Mouse (Mus musculus) cerebellum, postnatal 14 days (tissue): Measurements from ENCODE around the gene Smarcd3.

Experiments
- DNase-seq, 2 experiments: peaks; one replicate each; pipeline ENCODE4 v3.0.0; 2021; ENCODE audit warnings: mixed read lengths in 2 of 2

Smarcd3 gene

DNA sequence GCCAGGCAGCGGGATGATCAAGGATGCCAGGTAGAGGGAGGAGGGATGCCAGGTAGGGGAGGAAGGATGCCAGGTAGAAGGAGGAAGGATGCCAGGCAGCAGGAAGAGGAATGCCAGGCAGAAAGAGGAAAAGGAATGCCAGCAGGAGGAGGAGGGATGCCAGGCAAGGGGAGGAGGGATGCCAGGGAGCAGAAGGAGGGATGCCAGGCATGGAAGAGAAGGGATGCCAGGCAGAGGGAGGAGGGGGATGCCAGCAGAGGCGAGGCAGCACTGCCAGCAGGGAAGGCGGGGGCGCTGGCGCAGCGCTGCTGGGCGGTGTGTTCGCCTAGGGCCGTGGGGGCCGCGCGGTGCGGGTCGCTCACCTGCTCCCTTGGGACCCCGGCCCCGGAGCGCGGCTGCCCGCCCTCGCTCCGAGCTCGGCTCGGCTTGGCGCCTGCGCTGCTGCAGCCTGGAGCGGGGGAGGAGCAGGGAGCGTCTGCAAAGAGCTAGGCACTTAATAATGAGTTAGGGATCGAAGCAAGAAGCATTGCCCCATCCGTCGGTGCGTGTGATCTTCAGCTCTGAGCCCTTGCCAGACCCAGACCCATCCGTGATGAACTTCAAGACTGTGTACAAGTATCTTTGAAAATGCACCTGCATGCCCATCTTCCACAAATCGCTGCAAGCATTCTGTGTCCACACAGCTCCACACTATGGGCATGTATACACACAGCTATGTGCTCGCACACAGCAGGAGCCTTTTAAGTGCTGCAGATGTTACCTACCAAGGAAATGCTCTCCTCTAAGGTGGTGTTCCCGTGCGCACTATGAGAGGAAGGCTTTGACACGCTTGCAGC is at the start of gene Smarcd3:
Smarcd3 (minus strand) TSS at position 426 of the 836 bp plus-strand sequence.
- peak; percentile 97 to 98 for DNase-seq

- no peak for DNase-seq
These were observed 37.2 kb upstream of the Smarcd3 start for GRCm38 (mm10) chr5:24661457-24661856.

GRCm38 (mm10) chr5:24659708-24660423 is 35.7 kb upstream of the Smarcd3 start:
- no peak for DNase-seq

GRCm38 (mm10) chr5:24657113-24657512 is 32.9 kb upstream of the Smarcd3 start:
- DNase-seq = peak; percentile 81

DNA sequence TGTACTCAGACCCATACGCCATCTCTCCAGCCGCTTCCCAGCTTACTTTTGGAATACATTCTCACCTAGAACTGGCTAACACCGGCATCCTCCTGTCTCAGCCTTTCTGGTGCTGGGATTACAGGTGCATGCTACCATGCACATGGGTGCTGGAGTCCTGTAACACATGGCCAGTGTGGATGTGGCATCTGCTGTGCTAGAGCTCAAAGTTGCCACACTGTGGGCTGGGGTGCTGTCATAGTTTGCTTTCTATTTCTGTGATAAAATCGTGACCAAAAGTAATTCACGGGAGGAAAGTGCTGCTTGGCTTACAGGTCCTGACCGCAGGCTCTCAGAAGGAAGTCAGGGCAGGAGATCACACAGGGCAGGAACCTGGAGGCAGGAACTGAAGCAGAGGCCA is 30.3 kb upstream of the Smarcd3 start:
- DNase-seq = no peak

- no peak for DNase-seq
These were observed 28.6 kb upstream of the Smarcd3 start for GRCm38 (mm10) chr5:24652780-24653179.

GRCm38 (mm10) chr5:24651768-24652752 is 27.8 kb upstream of the Smarcd3 start:
- DNase-seq = peak; percentile 95 to 97

- DNase-seq = no peak
These were observed 27.1 kb upstream of the Smarcd3 start for GRCm38 (mm10) chr5:24651356-24651755.

GRCm38 (mm10) chr5:24649701-24650100 is 25.5 kb upstream of the Smarcd3 start:
- no peak for DNase-seq

GRCm38 (mm10) chr5:24649231-24649630 is 25.0 kb upstream of the Smarcd3 start:
- no peak for DNase-seq

GRCm38 (mm10) chr5:24645454-24645853 is 21.2 kb upstream of the Smarcd3 start:
- DNase-seq = no peak

GRCm38 (mm10) chr5:24639081-24639480 is 14.9 kb upstream of the Smarcd3 start:
- DNase-seq = no peak

DNA sequence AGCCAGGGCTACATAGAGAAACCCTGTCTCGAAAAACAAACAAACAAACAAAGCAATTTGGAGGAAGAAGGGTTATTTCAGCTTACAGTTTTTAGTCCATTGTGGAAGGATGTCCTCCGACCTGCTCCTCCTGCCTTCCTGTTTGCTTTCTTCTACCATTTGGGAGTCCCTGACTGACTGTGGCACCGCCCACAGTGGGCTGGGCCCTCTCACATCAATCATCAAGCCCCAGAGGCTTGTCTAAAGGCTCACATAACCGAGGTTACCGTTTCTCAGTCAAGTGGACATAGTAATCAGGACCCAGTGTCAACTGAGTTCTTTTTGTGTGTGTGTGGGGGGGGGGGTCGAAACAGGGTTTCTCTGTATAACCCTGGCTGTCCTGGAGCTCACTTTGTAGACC is 13.9 kb upstream of the Smarcd3 start:
- DNase-seq = no peak

DNA sequence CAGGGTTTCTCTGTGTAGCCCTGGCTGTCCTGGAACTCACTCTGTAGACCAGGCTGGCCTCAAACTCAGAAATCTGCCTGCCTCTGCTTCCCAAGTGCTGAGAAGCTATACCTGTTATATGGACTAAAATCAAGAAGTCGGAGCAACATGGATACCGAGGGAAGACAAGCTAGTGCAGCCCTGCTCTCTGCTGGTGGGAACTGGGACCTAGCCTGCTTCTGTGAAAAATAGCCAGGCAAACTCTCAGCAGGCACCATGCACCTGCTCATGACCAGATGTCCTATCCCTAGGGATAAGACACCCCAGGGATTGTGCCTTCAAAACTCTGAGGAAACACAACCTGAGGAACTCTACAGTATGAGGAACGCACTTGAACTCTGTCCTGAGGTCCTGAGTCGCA is 12.8 kb upstream of the Smarcd3 start:
- DNase-seq = peak; percentile 57 to 59

DNA sequence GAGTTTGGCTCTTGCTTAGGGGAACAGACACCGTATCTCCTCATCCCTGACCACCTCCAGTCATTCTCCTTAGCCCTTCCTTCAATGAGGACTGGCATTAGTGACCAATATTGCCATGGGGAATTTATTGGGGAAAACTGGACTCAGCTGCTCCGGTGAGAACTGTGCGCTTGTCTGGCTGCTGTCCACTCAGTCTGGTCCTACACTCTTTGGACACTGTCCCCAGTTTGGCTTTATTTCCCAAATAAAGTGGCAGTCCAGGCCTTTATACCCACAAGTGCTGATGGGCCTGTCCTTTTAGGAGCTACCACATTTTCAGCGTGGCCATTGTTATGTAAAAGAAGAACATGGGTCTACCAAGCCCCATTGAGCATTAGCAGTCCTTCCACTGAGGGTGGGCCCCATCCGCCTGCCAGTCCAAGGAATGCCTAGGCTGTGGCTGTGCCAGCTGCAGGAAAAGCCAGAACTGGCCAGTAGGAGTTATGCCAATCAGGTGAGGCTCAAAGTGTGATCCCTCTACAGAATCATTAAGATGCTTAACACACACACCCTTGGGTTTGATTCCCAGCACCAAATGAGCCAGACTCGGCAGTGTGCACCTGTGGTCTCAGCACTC is 11.4 kb upstream of the Smarcd3 start:
- DNase-seq = no peak

GRCm38 (mm10) chr5:24635093-24635492 is 10.9 kb upstream of the Smarcd3 start:
- DNase-seq = no peak

- DNase-seq = no peak
These were observed 5.5 kb upstream of the Smarcd3 start for GRCm38 (mm10) chr5:24629712-24630111.

DNA sequence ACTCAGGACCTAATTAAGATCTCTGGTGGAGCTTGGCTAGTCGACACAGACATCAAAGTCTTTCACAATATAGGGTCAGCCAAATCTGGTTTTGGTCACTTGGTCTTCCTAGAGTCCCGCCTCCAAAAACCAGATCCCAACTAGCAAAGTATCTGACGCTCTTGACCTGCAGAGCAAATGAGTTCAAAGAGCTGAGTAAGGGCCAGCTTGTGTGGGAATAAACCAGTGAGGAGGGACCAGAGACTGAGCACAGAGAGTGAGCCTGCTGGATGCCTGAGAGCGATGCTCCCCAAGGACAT is 560 bp upstream of the Smarcd3 start:
- no peak for DNase-seq

DNA sequence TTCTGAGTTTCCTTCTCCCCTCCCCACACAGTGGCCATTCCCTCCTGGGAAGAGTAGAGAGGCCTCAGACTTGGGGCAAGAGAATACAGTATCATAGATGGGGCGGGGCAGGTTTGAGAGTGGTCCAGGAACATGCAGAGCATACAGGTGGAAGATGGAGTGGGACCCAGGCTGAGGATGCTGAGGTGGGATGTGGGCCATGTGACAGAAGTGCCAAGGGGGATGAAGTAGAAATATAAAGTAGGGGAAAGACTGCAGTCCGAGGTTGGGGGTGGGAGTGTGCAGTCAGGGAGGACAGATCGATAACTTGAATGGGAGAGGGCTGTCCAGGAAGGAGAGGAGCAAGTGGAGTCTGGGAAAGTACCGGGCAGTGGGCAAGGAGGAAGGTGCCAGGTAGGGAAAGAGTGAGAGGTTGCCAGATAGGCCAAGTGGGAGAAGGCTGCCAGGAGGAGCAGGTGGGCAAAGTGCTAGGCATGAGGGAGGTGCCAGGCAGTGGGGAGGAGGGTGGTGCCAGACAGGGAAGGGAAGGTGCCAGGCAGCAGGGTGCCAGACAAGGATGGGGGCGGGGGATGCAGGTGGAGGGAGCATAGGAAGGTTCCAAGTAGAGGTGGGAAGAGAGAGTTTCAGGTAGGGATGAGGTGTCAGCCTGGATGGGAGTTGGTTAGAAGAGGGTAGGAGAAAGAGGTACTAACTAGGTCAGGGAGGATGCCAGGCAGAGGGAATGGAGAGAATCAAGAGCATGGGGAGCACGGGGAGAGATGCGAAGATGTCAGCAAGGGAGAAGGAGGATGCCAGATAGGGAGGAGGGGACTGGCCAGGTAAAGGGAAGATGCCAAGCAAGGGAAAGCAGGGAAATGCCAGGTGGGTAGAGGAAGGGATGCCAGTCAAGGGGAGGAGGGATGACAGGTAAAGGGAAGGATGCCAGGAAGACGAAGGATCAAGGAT is 898 bp downstream of the Smarcd3 start:
- peak; percentile 97 for DNase-seq

GRCm38 (mm10) chr5:24622386-24623040 is 1.7 kb downstream of the Smarcd3 start:
- peak; percentile 58 to 80 for DNase-seq

GRCm38 (mm10) chr5:24620626-24621025 is 3.6 kb downstream of the Smarcd3 start:
- DNase-seq = peak in 1 of 2 experiments; percentile 10
